Mouse (Mus musculus): ENCODE data around the gene Olfr370. TPM values are rescaled to one million over a fixed set of nuclear protein-coding genes. Genes with fewer than 3 reads are reported as not detected.
"Not testable (repeated sequence)": the region's sequence is repeated elsewhere in the genome, so short reads cannot be mapped to it uniquely, and the experiment has no call there.

Olfr370 gene
- polyA plus RNA-seq, 1 experiment from 2014 or later = not detected

- no peak overlapping the region for H3K4me2 ChIP-seq (replicated peaks)
- 83% methylated on average over 5 of the region's 5 CpGs for WGBS
- no peak overlapping the region for H3K9ac ChIP-seq (replicated peaks)
- no peak overlapping the region for H3K27ac ChIP-seq (replicated peaks)
- no peaks in the 10 kb centered on the region for H3K27me3 ChIP-seq
- ATAC-seq (ENCODE audit: low FRiP score, low read depth) = no peak
- H3K36me3 ChIP-seq = peaks cover 46% of the 10 kb centered on the region
- H3K9me3 ChIP-seq = no peaks in the 10 kb centered on the region
- no peak overlapping the region for H3K4me3 ChIP-seq
- peaks cover 18% of the 10 kb centered on the region for H3K4me1 ChIP-seq
Measured at GRCm38 (mm10) chr8:83568755-83569154, 33.2 kb downstream of the Olfr370 start.

- no peaks in the 10 kb centered on the region for H3K9me3 ChIP-seq
- H3K36me3 ChIP-seq = peaks cover 51% of the 10 kb centered on the region
- H3K27me3 ChIP-seq = no peaks in the 10 kb centered on the region
- H3K4me1 ChIP-seq = peaks cover 18% of the 10 kb centered on the region
- no peak overlapping the region for H3K4me2 ChIP-seq (replicated peaks)
- 81% methylated on average over 4 of the region's 4 CpGs for WGBS
- no peak overlapping the region for H3K4me3 ChIP-seq
- H3K27ac ChIP-seq (replicated peaks) = 0 out of 2 replicates have a peak overlapping the region, but pooled peaks have one; percentile 4
- ATAC-seq (ENCODE audit: low FRiP score, low read depth) = no peak
- H3K9ac ChIP-seq (replicated peaks) = no peak overlapping the region
Measured at GRCm38 (mm10) chr8:83569165-83569564, 33.6 kb downstream of the Olfr370 start.

GRCm38 (mm10) chr8:83570272-83571000 is 34.9 kb downstream of the Olfr370 start:
- Histone ChIP-seq H3K36me3 (peaks cover 57% of the 10 kb centered on the region), H3K4me3 (no peak overlapping the region), H3K4me1 (peaks cover 22% of the 10 kb centered on the region), H3K9me3 (no peaks in the 10 kb centered on the region), H3K4me2 (replicated peaks) (no peak overlapping the region), H3K27ac (replicated peaks) (no peak overlapping the region), H3K9ac (replicated peaks) (no peak overlapping the region), H3K27me3 (no peaks in the 10 kb centered on the region)
- ATAC-seq (ENCODE audit: low FRiP score, low read depth) = no peak
- 91% methylated on average over 15 of the region's 15 CpGs for WGBS

- WGBS = 98% methylated on average over 3 of the region's 7 CpGs
- not testable (repeated sequence) for H3K9ac ChIP-seq (replicated peaks); ATAC-seq (ENCODE audit: low FRiP score, low read depth); H3K4me2 ChIP-seq (replicated peaks); H3K27ac ChIP-seq (replicated peaks); H3K4me3 ChIP-seq; H3K27me3 ChIP-seq; H3K9me3 ChIP-seq
- Histone ChIP-seq H3K36me3 (peaks cover 57% of the 10 kb centered on the region), H3K4me1 (peaks cover 25% of the 10 kb centered on the region)
Measured at GRCm38 (mm10) chr8:83571001-83571340, 35.4 kb downstream of the Olfr370 start.

GRCm38 (mm10) chr8:83571791-83572190 is 36.2 kb downstream of the Olfr370 start:
- Histone ChIP-seq H3K27me3 (no peaks in the 10 kb centered on the region), H3K4me1 (peaks cover 32% of the 10 kb centered on the region), H3K9me3 (no peaks in the 10 kb centered on the region), H3K27ac (replicated peaks) (no peak overlapping the region), H3K36me3 (peaks cover 57% of the 10 kb centered on the region), H3K4me2 (replicated peaks) (no peak overlapping the region), H3K9ac (replicated peaks) (no peak overlapping the region), H3K4me3 (no peak overlapping the region)
- WGBS = 91% methylated on average over 10 of the region's 10 CpGs
- no peak for ATAC-seq (ENCODE audit: low FRiP score, low read depth)

- H3K4me2 ChIP-seq (replicated peaks) = no peak overlapping the region
- no peaks in the 10 kb centered on the region for H3K9me3 ChIP-seq
- H3K4me1 ChIP-seq = peaks cover 36% of the 10 kb centered on the region
- no peak overlapping the region for H3K27ac ChIP-seq (replicated peaks)
- 92% methylated on average over 5 of the region's 5 CpGs for WGBS
- H3K9ac ChIP-seq (replicated peaks) = no peak overlapping the region
- peaks cover 57% of the 10 kb centered on the region for H3K36me3 ChIP-seq
- H3K4me3 ChIP-seq = no peak overlapping the region
- no peak for ATAC-seq (ENCODE audit: low FRiP score, low read depth)
- no peaks in the 10 kb centered on the region for H3K27me3 ChIP-seq
Measured at GRCm38 (mm10) chr8:83572246-83572812, 36.7 kb downstream of the Olfr370 start.

GRCm38 (mm10) chr8:83573140-83573875 is 37.7 kb downstream of the Olfr370 start:
- Histone ChIP-seq H3K27ac (replicated peaks) (no peak overlapping the region), H3K4me2 (replicated peaks) (no peak overlapping the region), H3K36me3 (peaks cover 57% of the 10 kb centered on the region), H3K9ac (replicated peaks) (no peak overlapping the region), H3K9me3 (no peaks in the 10 kb centered on the region), H3K27me3 (no peaks in the 10 kb centered on the region), H3K4me1 (peaks cover 32% of the 10 kb centered on the region), H3K4me3 (no peak overlapping the region)
- ATAC-seq (ENCODE audit: low FRiP score, low read depth) = no peak
- 88% methylated on average over 18 of the region's 18 CpGs for WGBS

GRCm38 (mm10) chr8:83574631-83575315 is 39.2 kb downstream of the Olfr370 start:
- H3K27me3 ChIP-seq = no peaks in the 10 kb centered on the region
- H3K36me3 ChIP-seq = peaks cover 50% of the 10 kb centered on the region
- H3K27ac ChIP-seq (replicated peaks) = no peak overlapping the region
- no peak for ATAC-seq (ENCODE audit: low FRiP score, low read depth)
- no peak overlapping the region for H3K4me3 ChIP-seq
- H3K9ac ChIP-seq (replicated peaks) = no peak overlapping the region
- H3K4me1 ChIP-seq = peaks cover 40% of the 10 kb centered on the region
- 91% methylated on average over 15 of the region's 15 CpGs for whole genome bisulfite sequencing
- H3K9me3 ChIP-seq = no peaks in the 10 kb centered on the region
- no peak overlapping the region for H3K4me2 ChIP-seq (replicated peaks)

GRCm38 (mm10) chr8:83575561-83576515 is 40.3 kb downstream of the Olfr370 start:
- Histone ChIP-seq H3K36me3 (peaks cover 40% of the 10 kb centered on the region), H3K9ac (replicated peaks) (no peak overlapping the region), H3K9me3 (no peaks in the 10 kb centered on the region), H3K4me3 (no peak overlapping the region), H3K4me1 (peaks cover 43% of the 10 kb centered on the region), H3K4me2 (replicated peaks) (no peak overlapping the region), H3K27ac (replicated peaks) (no peak overlapping the region), H3K27me3 (no peaks in the 10 kb centered on the region)
- no peak for ATAC-seq (ENCODE audit: low FRiP score, low read depth)
- WGBS = 79% methylated on average over 17 of the region's 17 CpGs

GRCm38 (mm10) chr8:83576516-83576895 is 40.9 kb downstream of the Olfr370 start:
- H3K9me3 ChIP-seq = no peaks in the 10 kb centered on the region
- H3K9ac ChIP-seq (replicated peaks) = no peak overlapping the region
- peaks cover 43% of the 10 kb centered on the region for H3K4me1 ChIP-seq
- no peak overlapping the region for H3K27ac ChIP-seq (replicated peaks)
- 76% methylated on average over 4 of the region's 4 CpGs for WGBS
- no peak for ATAC-seq (ENCODE audit: low FRiP score, low read depth)
- H3K4me2 ChIP-seq (replicated peaks) = no peak overlapping the region
- peaks cover 33% of the 10 kb centered on the region for H3K36me3 ChIP-seq
- H3K27me3 ChIP-seq = no peaks in the 10 kb centered on the region
- H3K4me3 ChIP-seq = no peak overlapping the region

- no peak for ATAC-seq (ENCODE audit: low FRiP score, low read depth)
- WGBS = 80% methylated on average over 4 of the region's 4 CpGs
- no peaks in the 10 kb centered on the region for H3K27me3 ChIP-seq
- H3K36me3 ChIP-seq = peaks cover 29% of the 10 kb centered on the region
- no peak overlapping the region for H3K4me3 ChIP-seq
- H3K9me3 ChIP-seq = no peaks in the 10 kb centered on the region
- no peak overlapping the region for H3K9ac ChIP-seq (replicated peaks)
- no peak overlapping the region for H3K4me2 ChIP-seq (replicated peaks)
- H3K4me1 ChIP-seq = peaks cover 43% of the 10 kb centered on the region
- no peak overlapping the region for H3K27ac ChIP-seq (replicated peaks)
Measured at GRCm38 (mm10) chr8:83576921-83577320, 41.3 kb downstream of the Olfr370 start.
